Mouse (Mus musculus) 416B (cell line): ENCODE measurements around the gene Enpp5.

Source experiments
- DNase-seq: peaks from one replicate; pipeline ENCODE4 v3.0.0; 2011; ENCODE audit warnings: low read depth

Gene Enpp5

GRCm38 (mm10) chr17:44091512-44091911 is 12.9 kb downstream of the Enpp5 start:
- no peak for DNase-seq

- DNase-seq: no peak
Observed at GRCm38 (mm10) chr17:44100486-44100885, 21.9 kb downstream of the Enpp5 start.

DNA sequence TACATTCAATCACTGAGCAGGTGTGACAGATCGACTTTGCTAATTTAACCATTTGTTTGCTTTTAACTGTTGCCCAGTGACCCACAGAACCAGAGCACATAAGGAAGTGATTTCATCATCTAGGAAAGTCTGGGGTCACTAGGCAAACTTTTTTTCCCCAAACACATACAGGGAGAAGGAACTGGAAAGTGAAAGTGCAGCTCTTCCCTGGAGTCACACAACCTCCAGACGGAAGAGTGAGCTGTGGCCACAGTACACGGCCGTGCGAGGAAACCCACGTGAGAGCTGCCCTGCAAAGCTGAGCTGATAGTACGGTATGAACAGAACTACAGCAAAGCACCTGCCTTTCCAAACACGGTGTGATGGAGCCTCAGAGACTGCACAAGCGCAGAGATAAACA is 22.3 kb downstream of the Enpp5 start:
- DNase-seq: peak; percentile 57

DNA sequence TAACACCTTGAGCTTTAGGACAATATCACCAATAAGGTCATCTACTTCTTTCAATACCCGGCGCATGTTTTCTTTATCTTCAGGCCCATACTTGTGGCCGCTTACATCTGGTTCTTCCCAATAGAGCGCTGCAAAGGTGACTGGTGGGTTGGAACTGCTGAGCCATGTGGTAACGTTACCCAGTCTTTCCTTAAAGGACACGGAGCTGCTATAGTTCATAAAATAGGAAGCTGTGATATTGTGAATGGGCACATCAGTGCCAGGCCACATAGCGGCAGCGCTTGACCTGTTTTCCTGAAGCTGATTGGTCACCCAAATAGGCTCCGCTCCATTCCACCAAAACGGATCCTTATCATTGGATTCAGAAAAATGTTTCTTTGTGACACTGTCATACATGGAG is 23.3 kb downstream of the Enpp5 start:
- no peak for DNase-seq

DNA sequence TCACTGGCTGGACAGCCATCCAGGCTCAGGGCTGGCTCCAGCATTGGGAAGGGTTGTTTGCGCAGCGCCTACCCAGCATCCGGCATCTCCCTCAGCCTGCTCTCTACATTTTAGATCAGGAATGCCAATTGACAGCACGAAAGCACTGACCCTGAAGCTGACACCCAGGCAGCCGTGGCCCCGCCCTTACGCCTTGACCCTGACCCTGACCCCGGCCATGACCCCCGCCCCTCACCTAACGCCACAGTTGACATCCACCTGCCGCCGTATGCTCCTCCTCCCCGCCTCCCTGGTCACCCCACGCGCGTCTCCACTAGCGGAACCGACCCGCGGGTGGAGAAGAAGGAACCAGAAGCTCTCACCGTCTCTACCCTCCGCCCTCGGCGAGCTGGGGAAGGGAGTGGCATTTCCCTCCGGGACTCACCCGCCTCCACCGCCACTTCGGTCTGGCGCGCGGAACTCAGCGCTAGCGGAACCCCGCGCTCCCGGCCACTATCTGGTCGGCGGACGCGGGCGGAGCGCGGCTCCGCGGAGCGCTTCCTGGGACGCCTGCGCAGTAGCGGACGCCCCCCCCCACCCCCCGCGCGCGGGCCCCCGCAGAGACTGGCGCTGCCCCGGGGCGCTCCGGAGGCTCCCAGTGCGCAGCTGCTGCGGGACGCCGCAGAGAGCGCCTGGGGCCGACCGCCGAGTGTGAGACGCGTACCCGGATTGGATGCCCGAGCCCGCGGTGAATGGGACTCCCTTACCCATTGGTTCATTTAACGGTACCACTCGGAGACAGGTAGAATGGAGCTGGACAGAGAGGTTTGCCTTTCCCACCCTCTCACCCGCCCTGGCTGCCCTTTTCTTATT is 26.9 kb downstream of the Enpp5 start, which contains the start of gene Enpp4:
Gene Enpp4, minus strand, starts transcription at position 523 of the 852 bp plus-strand sequence.
- DNase-seq: peak; percentile 90

GRCm38 (mm10) chr17:44108331-44108730 is 29.7 kb downstream of the Enpp5 start:
- DNase-seq: peak; percentile 71

- DNase-seq: peak; percentile 80
Observed at GRCm38 (mm10) chr17:44116584-44116983, 38.0 kb downstream of the Enpp5 start.

DNA sequence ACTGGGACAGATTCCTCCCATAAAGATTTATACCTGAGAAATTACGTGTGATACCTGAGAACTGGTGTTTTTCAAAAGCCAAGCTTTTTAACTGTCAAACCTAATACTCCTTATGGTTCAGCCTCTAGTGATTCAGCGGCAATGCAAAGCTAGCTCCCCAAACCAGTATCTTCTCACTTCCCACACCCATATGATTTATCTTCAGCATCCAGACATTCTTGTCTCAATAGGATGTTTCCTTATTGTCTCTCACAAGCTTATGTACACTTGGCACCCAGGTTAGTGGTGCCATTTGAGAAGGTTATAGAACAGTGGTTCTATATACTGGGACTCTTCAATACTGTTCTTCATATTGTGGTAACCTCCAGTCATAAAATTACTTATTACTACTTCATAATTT is 39.1 kb downstream of the Enpp5 start:
- DNase-seq: no peak

- DNase-seq: peak; percentile 33
Observed at GRCm38 (mm10) chr17:44118231-44118630, 39.6 kb downstream of the Enpp5 start.

- peak; percentile 79 for DNase-seq
Observed at GRCm38 (mm10) chr17:44121366-44122100, 42.9 kb downstream of the Enpp5 start.

DNA sequence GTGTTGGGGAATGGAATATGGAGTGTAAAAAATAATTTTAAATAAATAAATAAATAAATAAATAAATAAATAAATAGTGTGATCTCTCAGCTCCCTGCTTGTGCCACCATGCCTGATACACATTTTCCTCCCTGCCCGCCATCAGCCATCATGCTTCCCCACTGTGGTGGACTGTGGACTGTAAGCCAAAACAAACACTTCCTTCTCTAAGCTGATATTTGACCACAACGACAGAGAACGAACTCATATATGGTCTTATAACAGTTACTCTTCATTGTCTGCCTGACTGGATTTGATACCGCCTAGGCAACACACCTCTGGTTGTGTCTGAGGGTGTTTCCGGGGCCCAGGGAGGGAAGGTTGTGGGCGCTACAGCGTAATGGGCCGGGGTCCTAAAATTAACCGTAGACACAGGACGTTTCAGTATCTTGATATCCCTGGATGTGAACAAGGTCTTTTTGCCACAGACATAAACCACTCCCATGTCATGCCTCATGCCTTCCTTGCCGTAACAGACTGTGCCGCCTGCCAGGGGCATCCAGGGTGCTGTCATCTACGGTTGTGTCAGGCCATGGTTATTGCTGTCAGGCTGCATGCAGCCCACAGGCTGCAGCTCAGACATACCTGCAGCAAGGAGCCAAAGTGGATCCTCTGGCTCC is 50.6 kb downstream of the Enpp5 start:
- peak; percentile 86 for DNase-seq

GRCm38 (mm10) chr17:44130429-44130828 is 51.8 kb downstream of the Enpp5 start:
- DNase-seq: peak; percentile 83

DNA sequence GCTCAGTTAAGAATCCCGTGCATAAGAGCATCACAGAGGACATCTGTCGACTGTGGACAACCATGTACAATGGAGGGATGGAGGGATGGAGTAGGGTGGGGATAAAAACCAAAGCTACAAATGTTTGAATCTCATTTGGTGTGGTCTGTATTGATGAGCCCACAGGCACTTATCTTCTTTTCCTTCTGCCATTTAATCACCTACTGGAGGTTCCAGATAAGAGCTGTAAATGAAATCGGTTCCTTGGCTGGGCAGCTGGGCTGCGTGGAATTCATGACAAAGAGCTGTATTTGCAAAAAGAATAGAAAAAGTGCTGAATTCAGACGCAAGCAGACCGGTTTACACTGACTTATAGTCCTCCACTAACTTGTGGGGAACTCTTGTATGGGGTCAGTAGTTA is 55.5 kb downstream of the Enpp5 start:
- DNase-seq: peak; percentile 17

DNA sequence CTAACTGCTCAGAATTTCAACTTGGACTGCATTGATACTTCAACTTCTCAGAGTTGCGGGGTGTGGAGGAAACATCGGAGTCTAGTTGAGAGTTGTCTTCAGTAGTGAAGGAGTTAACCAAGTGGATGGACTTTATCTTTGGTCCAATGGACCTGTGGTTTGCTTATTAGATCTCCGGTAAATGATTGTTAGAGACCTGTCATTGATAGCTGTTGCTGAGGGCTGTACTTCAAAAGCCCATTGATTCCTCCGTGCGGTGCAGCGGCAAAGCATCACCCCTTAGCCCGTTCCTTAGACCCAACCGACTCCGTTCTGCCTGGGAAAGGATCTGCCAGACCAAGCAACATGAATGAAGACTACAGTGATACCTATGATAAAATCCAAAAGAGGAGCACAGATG is 55.9 kb downstream of the Enpp5 start:
- DNase-seq: no peak

- peak; percentile 14 for DNase-seq
Observed at GRCm38 (mm10) chr17:44136018-44136417, 57.4 kb downstream of the Enpp5 start.
